9 mouse cellular contexts compared by ENCODE assay signal in genomic region chr9:29332296-29333090, GRCm38 (mm10).
DNase-seq lines count a peak whose midpoint lies in the region; ATAC-seq and TF ChIP-seq lines count a peak whose summit lies in the region.
"Had no signal": no experiment of that assay in that cellular context is flagged by ENCODE, and none has a peak within 500 bp of the region (broad histone marks: within the 10 kb centered on the region; RNA-seq: fewer than 3 reads in every experiment).

No protein-coding gene starts in this region.

- no peaks in the 10 kb centered on the region for H3K27me3 ChIP-seq in heart, adult 2 months (ENCODE audit: control insufficient read depth, insufficient read depth, low read length)
- no peaks in the 10 kb centered on the region for H3K27me3 ChIP-seq in hindbrain, embryonic 14.5 days (ENCODE audit: control insufficient read depth, insufficient read depth, low read length)

- peak; percentile 9 to 18 for DNase-seq in heart, adult 18-20 months
- DNase-seq in heart, adult 2 months: no peak
- peak; percentile 37 for DNase-seq in brain, embryonic 14.5 days (ENCODE audit: low read depth)
- DNase-seq in heart, postnatal 10 days: peak; percentile 39 to 51
- DNase-seq in kidney, postnatal 4 days: peak; percentile 34 to 47
- no peak for DNase-seq in layer of hippocampus, postnatal 10 days (ENCODE audit: low spot score in 2 of 2)
- DNase-seq in thymus, postnatal 14 days: no peak
- DNase-seq in hindbrain, embryonic 14.5 days (ENCODE audit: low spot score): no peak

- no peak for TF ChIP-seq CTCF in heart, adult 2 months (IDR thresholded peaks at IDR 0.05)
- no peak for TF ChIP-seq CTCF in brain, embryonic 14.5 days (IDR thresholded peaks at IDR 0.05; ENCODE audit: borderline replicate concordance, extremely low read depth, insufficient read depth, insufficient read length)

- ATAC-seq in hindbrain, embryonic 14.5 days (ENCODE audit: low FRiP score): no peak

- WGBS in heart, adult 2 months: 41% methylated on average over 3 of the region's 3 CpGs
- WGBS in hindbrain, embryonic 14.5 days: 20% methylated on average over 3 of the region's 3 CpGs

- H3K9me3 ChIP-seq in hindbrain, embryonic 14.5 days (ENCODE audit: control insufficient read depth, low read length): no peaks in the 10 kb centered on the region

- H3K27ac ChIP-seq in heart, adult 2 months: no peak overlapping the region
- H3K27ac ChIP-seq in hindbrain, embryonic 14.5 days: no peak overlapping the region

- no peak overlapping the region for H3K4me2 ChIP-seq in hindbrain, embryonic 14.5 days (replicated peaks)

- TF ChIP-seq EP300 in heart, adult 2 months (IDR thresholded peaks at IDR 0.05; ENCODE audit: insufficient read depth, low read depth, low read length): no peak

- H3K4me3 ChIP-seq in heart, adult 2 months: no peak overlapping the region
- no peak overlapping the region for H3K4me3 ChIP-seq in hindbrain, embryonic 14.5 days (replicated peaks; ENCODE audit: low read length)
- H3K4me3 ChIP-seq: erythroblast, embryonic 14.5 days had no signal

- intact Hi-C loops in heart, adult 2 months (cut with DNase I): no loop called here
- intact Hi-C loops in heart, postnatal 10 days (cut with DNase I): no loop called here

- no peaks in the 10 kb centered on the region for H3K79me2 ChIP-seq in heart, adult 2 months (replicated peaks; ENCODE audit: control insufficient read depth, insufficient read depth, low read length)

- no peaks in the 10 kb centered on the region for H3K36me3 ChIP-seq in heart, adult 2 months (ENCODE audit: control insufficient read depth, insufficient read depth, low read length)
- H3K36me3 ChIP-seq in hindbrain, embryonic 14.5 days (replicated peaks; ENCODE audit: control insufficient read depth, insufficient read depth): no peaks in the 10 kb centered on the region

- TF ChIP-seq POLR2A in heart, adult 2 months (IDR thresholded peaks at IDR 0.05; ENCODE audit: insufficient read depth, low read depth, low read length): no peak
- TF ChIP-seq POLR2A in brain, embryonic 14.5 days (IDR thresholded peaks at IDR 0.05; ENCODE audit: borderline replicate concordance, extremely low read depth, insufficient read depth, insufficient read length, poor library complexity, severe bottlenecking): no peak

- H3K4me1 ChIP-seq in heart, adult 2 months (ENCODE audit: control insufficient read depth, insufficient read depth, low read length): no peaks in the 10 kb centered on the region
- H3K4me1 ChIP-seq in hindbrain, embryonic 14.5 days (replicated peaks; ENCODE audit: control insufficient read depth, insufficient read depth, low read length): no peaks in the 10 kb centered on the region

- H3K9ac ChIP-seq in heart, adult 2 months (ENCODE audit: low read depth, low read length): no peak overlapping the region
- H3K9ac ChIP-seq in hindbrain, embryonic 14.5 days: no peak overlapping the region

Comparison
In these comparisons a context has a peak if more than half of its experiments do, and no peak if none do; other contexts are left out.
1. DNase-seq: peak in heart, adult 18-20 months (2 of 2), brain, embryonic 14.5 days (single experiment), heart, postnatal 10 days (2 of 2) and kidney, postnatal 4 days (2 of 2); none in heart, adult 2 months (0 of 2), layer of hippocampus, postnatal 10 days (0 of 2), thymus, postnatal 14 days (single experiment) and hindbrain, embryonic 14.5 days (single experiment).